Mouse (Mus musculus): ENCODE results near the gene Ccdc34. TPM values are rescaled to one million over a fixed set of nuclear protein-coding genes. Genes with fewer than 3 reads are reported as not detected.
"Not testable (repeated sequence)": the region's sequence is repeated elsewhere in the genome, so short reads cannot be mapped to it uniquely, and the experiment has no call there.

Ccdc34 gene
- total RNA-seq, 2 experiments from 2014 or later, result 14.9 to 18.5 TPM

- DNase-seq (ENCODE audit: low spot score in 2 of 2), result no peak
Measured at GRCm38 (mm10) chr2:110063131-110063530, 45.5 kb downstream of the Ccdc34 start.

GRCm38 (mm10) chr2:110068916-110069315 lies 51.3 kb downstream of the Ccdc34 start:
- intact Hi-C loops (cut with DNase I), result no loop called here
- no peak for DNase-seq (ENCODE audit: low spot score in 2 of 2)

More at GRCm38 (mm10) chr2:110063131-110063530, 45.5 kb downstream of the Ccdc34 start:
- intact Hi-C loops (cut with DNase I), result loop anchor here (5.0 kb wide), 1 partner anchor 144 kb away; no protein-coding TSS in a partner anchor

GRCm38 (mm10) chr2:110073023-110073422 lies 55.4 kb downstream of the Ccdc34 start:
- DNase-seq (ENCODE audit: low spot score in 2 of 2), result no peak
- intact Hi-C loops (cut with DNase I), result no loop called here

- DNase-seq (ENCODE audit: low spot score in 2 of 2), result no peak
- intact Hi-C loops (cut with DNase I), result no loop called here
Measured at GRCm38 (mm10) chr2:110074646-110075452, 57.2 kb downstream of the Ccdc34 start.

- no peak for DNase-seq (ENCODE audit: low spot score in 2 of 2)
Measured at GRCm38 (mm10) chr2:110077240-110077639, 59.6 kb downstream of the Ccdc34 start.

GRCm38 (mm10) chr2:110077655-110078054 lies 60.0 kb downstream of the Ccdc34 start:
- intact Hi-C loops (cut with DNase I), result no loop called here
- DNase-seq (ENCODE audit: low spot score in 2 of 2), result no peak

More at GRCm38 (mm10) chr2:110077240-110077639, 59.6 kb downstream of the Ccdc34 start:
- intact Hi-C loops (cut with DNase I), result no loop called here

- DNase-seq (ENCODE audit: low spot score in 2 of 2), result no peak
Measured at GRCm38 (mm10) chr2:110080532-110080931, 62.9 kb downstream of the Ccdc34 start.

GRCm38 (mm10) chr2:110082975-110083374 lies 65.4 kb downstream of the Ccdc34 start:
- intact Hi-C loops (cut with DNase I), result no loop called here
- DNase-seq (ENCODE audit: low spot score in 2 of 2), result no peak

More at GRCm38 (mm10) chr2:110080532-110080931, 62.9 kb downstream of the Ccdc34 start:
- intact Hi-C loops (cut with DNase I), result no loop called here

GRCm38 (mm10) chr2:110085701-110086143 lies 68.1 kb downstream of the Ccdc34 start:
- intact Hi-C loops (cut with DNase I), result no loop called here
- DNase-seq (ENCODE audit: low spot score in 2 of 2), result no peak

GRCm38 (mm10) chr2:110114133-110114532 lies 96.5 kb downstream of the Ccdc34 start:
- DNase-seq (ENCODE audit: low spot score in 2 of 2), result no peak
- intact Hi-C loops (cut with DNase I), result no loop called here

GRCm38 (mm10) chr2:110129396-110129795 lies 111.8 kb downstream of the Ccdc34 start:
- no peak for DNase-seq (ENCODE audit: low spot score in 2 of 2)
- intact Hi-C loops (cut with DNase I), result no loop called here

GRCm38 (mm10) chr2:110131573-110131972 lies 114.0 kb downstream of the Ccdc34 start:
- DNase-seq (ENCODE audit: low spot score in 2 of 2), result no peak
- intact Hi-C loops (cut with DNase I), result no loop called here

- intact Hi-C loops (cut with DNase I), result no loop called here
- DNase-seq (ENCODE audit: low spot score in 2 of 2), result no peak
Measured at GRCm38 (mm10) chr2:110133356-110134115, 115.9 kb downstream of the Ccdc34 start.

- intact Hi-C loops (cut with DNase I), result no loop called here
- DNase-seq (ENCODE audit: low spot score in 2 of 2), result peak; percentile 12 to 22
Measured at GRCm38 (mm10) chr2:110134765-110135594, 117.4 kb downstream of the Ccdc34 start.

- intact Hi-C loops (cut with DNase I), result no loop called here
- DNase-seq (ENCODE audit: low spot score in 2 of 2), result no peak
Measured at GRCm38 (mm10) chr2:110137291-110137690, 119.7 kb downstream of the Ccdc34 start.

- intact Hi-C loops (cut with DNase I), result no loop called here
- no peak for DNase-seq (ENCODE audit: low spot score in 2 of 2)
Measured at GRCm38 (mm10) chr2:110138096-110138495, 120.5 kb downstream of the Ccdc34 start.

- intact Hi-C loops (cut with DNase I); DNase-seq (ENCODE audit: low spot score in 2 of 2): not testable (repeated sequence)
Measured at GRCm38 (mm10) chr2:110147980-110148379, 130.4 kb downstream of the Ccdc34 start.

GRCm38 (mm10) chr2:110149246-110149645 lies 131.6 kb downstream of the Ccdc34 start:
- DNase-seq (ENCODE audit: low spot score in 2 of 2), result no peak
- intact Hi-C loops (cut with DNase I), result no loop called here

- DNase-seq (ENCODE audit: low spot score in 2 of 2), result no peak
- intact Hi-C loops (cut with DNase I), result no loop called here
Measured at GRCm38 (mm10) chr2:110156321-110156720, 138.7 kb downstream of the Ccdc34 start.

Data from left cerebral cortex, postnatal 14 days (tissue).